Mouse (Mus musculus): ENCODE data around the gene Anxa1.

Gene Anxa1

GRCm38 (mm10) chr19:20390455-20390994 lies at the start of gene Anxa1:
Anxa1 (minus strand) TSS chr19:20390944.
- DNase-seq = no peak

DNA sequence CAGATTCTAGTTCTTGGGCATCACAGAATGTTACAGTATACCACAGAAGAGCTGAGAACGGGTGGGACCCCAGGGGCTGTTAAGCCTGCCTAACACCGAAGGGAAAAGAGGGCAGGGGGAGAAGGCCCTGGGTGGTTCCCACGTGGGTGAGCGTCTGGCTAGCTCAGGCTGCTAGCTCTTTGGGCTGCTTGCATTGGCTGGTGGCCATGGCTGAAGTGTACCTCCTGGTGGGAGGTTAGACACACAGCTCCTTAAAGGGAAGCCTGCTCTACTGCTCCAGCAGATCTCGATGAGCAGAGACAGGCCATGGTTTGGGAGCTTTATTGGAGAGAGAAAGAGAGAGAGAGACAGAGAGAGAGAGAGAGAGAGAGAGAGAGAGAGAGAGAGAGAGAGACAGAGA lies 46.3 kb upstream of the Anxa1 start:
- no peak for DNase-seq

- DNase-seq = no peak
Measured at GRCm38 (mm10) chr19:20434541-20434940, 43.8 kb upstream of the Anxa1 start.

DNA sequence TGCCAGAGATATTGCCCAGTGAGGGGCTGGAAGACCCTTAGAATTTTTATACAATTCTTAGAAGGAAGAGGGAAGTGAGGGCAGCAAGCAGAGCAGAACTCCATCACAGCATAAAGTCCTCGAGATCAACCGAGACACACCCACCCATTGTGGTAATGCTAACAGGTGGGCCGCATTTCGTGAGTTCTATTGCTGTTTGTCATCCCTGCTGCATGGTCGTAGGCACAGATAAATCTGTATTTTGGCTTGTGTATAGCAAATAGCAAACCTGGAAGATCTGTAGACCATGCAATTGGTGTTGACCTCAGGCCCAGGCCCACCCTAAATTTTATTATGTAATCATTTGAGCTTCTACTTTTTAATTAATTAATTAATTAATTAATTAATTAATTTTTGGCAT lies 43.2 kb upstream of the Anxa1 start:
- no peak for DNase-seq

GRCm38 (mm10) chr19:20426443-20427161 lies 35.9 kb upstream of the Anxa1 start:
- no peak for DNase-seq

- DNase-seq = no peak
Measured at GRCm38 (mm10) chr19:20411276-20411675, 20.5 kb upstream of the Anxa1 start.

- DNase-seq = no peak
Measured at GRCm38 (mm10) chr19:20409541-20410528, 19.1 kb upstream of the Anxa1 start.

DNA sequence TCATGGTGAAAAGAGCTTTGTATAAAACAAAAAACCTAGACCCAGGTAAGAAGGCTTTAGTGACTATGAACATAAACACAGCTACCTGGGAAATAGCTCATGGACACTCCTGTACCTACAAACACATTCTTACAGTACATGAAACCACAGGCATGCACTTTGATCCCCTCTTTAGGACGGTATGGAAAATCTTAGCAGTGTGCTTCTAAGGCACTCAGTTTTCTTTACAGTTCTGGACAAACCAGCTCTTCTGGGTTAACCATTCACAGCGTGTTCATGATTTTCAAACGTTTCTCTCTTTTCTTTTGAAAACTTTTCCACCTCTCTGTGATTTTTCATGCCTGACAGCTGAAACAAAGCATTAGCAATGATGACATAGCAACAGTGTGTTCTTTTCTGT lies 15.7 kb upstream of the Anxa1 start:
- DNase-seq = no peak

- peak; percentile 12 for DNase-seq
Measured at GRCm38 (mm10) chr19:20405015-20405414, 14.3 kb upstream of the Anxa1 start.

DNA sequence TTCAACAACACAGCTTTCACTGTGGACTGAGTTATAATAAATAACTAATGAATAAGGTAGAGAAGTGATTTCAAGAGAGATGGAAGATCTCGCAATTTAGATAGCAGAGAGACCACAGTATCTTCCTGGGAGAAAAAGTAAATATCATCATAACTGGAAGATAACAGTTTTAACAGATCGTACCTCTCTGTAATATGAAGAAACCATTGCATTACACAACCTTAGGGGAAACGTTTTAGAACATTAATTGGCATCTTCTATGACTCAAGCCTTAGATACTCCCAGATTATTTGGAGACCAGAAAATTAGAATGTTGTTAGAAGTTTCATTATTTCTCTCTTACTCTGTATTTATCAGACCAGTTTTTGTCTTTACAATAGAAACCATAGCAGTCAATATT lies 13.0 kb upstream of the Anxa1 start:
- no peak for DNase-seq

- no peak for DNase-seq
Measured at GRCm38 (mm10) chr19:20403219-20403618, 12.5 kb upstream of the Anxa1 start.

DNA sequence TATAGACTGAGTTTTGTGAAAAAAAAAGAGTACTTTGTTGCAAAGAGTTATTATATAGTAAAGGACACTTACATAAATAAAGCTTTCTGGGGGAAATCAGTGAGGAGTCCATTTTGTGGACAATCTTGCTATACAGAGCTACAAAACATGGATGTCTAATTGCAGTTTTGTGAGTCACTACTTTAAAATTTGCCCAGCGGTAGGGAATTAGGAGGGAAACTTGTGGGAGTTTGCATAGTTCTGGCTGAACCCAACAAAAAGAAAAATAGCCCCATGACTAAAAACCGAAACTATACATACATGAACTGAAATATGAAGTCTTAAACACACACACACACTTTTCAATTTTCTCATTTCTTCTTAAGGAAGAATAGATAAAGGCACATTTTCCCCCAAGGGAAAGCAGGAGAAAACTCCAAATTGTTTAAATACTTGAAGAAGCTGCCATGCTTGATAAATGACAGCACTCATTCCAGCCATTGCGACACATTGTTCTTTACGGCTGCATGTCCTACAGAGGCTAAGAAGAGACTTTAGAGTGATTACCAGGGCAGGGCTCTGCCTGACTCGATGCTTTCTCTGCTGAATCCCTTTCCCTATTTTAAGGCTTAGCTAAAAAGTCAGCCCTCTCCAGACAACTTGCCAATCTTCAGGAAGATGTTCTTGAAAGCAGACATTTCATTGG lies 11.9 kb upstream of the Anxa1 start:
- no peak for DNase-seq

DNA sequence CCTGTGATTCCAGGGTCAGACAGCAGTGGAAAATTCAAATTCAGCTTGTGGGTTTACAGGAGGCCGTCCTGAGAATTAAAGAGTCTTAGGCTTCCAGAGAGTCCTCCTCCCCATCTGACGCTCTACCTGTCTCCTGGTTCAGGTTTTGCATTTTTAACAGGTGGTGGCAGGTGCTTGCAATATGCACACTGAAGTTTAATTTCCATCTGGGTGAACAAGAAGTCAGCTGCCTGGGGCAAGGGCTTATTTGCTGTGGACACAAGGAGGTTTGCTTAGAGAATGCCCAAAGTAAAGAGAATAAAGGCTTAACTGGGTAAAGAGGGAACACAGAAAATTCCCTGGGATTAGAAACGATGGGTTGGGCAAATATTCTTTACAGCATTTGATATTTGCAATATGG lies 11.2 kb upstream of the Anxa1 start:
- DNase-seq = peak; percentile 19

DNA sequence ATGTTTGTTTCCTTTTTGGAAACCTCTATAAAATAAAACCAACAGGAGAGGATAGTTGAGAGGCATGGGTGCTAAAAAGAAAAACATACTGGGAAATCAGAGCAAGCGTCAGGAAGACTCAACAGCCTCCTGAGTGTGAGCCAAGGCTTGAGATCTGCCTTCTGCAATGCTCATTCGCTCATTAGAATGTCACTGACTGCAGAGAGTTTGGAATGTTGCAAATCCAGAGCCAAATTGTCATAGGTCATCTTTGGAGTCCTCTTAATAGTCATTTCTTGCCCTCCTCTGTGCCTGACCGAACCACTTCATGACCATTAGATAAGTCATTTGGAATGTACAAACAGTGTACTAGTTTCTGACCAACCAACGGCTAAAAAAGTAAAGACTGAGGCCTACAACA lies 8.4 kb upstream of the Anxa1 start:
- no peak for DNase-seq

- DNase-seq = no peak
Measured at GRCm38 (mm10) chr19:20397092-20397491, 6.3 kb upstream of the Anxa1 start.

DNA sequence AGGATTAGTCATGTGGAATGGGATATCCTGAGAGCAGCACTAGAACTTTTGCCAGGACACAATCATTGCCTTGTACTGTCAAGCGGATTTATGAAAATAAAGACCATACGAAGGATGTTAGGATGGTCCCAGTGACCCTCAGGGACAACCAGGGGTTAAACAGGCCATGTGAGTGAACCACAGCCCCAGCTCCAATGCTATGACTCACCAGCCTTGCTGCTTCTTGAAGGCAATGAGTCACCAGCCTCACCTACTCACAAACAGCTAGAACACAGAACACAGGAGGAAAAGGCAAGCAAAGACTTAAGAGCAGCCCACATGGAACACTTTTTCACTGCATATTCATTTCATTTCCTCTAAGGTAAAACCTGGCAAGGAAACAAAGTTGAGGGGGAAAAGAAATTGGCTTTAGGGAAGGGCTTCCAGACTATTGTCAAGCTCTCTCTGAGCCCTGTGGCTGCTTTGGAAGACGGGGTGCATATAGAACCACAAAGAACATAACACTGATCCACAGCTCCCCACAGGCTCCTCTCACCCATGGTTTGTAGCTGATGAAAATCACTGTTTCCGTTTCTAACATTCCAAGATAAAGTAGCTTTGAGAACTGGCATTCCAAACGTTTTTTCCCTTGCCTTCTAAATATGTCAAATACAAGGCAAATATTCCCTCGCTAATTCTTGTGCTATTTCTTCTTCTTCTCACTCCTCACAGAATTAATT lies 3.0 kb upstream of the Anxa1 start:
- DNase-seq = no peak

DNA sequence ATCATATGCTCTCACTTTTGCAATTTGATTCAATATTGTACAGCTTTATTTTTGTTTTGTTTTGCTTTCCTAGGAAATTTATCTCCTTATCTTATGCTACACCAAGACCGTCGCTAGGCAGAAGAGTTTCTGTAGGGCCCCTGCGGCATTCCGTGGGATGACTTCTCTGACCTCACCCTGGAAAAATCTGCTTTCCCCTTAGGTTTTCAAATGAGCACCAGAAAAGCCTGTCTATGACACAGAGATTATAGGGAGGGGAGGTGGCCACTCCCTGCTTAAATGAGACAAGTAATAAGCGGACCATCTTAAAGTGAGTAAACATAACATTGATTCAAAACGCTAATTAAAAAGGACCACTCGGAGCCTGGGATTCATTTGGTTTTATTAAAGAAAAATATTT lies 1.0 kb downstream of the Anxa1 start:
- DNase-seq = no peak

GRCm38 (mm10) chr19:20389245-20389644 lies 1.5 kb downstream of the Anxa1 start:
- DNase-seq = no peak

DNA sequence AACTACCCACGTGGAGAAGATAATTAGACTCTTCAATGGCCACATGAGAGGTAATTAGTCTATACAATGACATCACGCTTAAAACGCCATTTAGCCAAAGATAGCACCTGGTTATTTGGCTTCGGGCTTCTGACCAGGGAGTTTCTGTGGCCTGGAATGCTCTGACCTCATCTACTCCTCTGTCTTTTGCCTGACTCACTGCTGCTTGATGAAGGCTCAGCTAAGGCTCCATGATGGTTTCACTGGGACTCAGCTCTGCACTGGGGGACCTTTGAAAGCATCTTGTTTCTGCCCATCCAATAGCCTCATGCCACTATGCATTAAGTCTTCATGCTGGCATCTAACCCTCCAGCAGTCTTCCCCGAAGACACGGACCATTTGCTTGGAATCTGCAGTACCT lies 2.5 kb downstream of the Anxa1 start:
- no peak for DNase-seq

GRCm38 (mm10) chr19:20386296-20386695 lies 4.4 kb downstream of the Anxa1 start:
- no peak for DNase-seq

DNA sequence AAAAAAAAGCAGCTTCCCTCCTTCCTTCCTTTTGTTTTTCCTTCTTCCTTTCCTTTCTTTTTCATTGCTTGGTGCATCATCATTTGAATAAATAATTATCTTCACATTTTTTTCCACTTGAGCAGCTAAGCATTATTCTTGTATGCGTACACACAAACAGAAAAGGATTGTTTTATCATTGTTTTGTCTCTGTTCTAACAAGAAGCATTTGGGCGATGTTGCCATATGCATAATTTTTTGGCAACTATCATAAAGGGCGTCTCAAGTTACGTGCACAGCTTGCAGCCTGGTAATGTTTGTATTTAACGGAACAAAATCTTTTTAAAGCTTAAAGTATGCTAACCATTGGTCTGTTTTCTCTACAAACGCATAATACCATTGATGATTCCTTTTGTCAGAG lies 5.1 kb downstream of the Anxa1 start:
- no peak for DNase-seq

GRCm38 (mm10) chr19:20381207-20381752 lies 9.5 kb downstream of the Anxa1 start:
- no peak for DNase-seq

All from cerebellum, adult 11-12 months (tissue).